Mouse (Mus musculus) left cerebral cortex, postnatal 14 days (tissue): ENCODE measurements at regions not wholly inside any gene's neighbourhood (a gene's known extent, or its start where the extent isn't known, plus 50 kb on each side); places are given as distances from the start of the nearest gene placed in this dataset.

Experiments used
- DNase-seq, 2 experiments: peaks; one replicate each; pipeline ENCODE4 v3.0.0; 2021 to 2022; ENCODE audit warnings: low spot score in 2 of 2, mixed read lengths in 1 of 2
- intact Hi-C: fragments of 180-260 bp; cut with DNase I; formaldehyde crosslinking; loops from one replicate; pipeline ENCODE4 v1.15.1; 2025

DNA sequence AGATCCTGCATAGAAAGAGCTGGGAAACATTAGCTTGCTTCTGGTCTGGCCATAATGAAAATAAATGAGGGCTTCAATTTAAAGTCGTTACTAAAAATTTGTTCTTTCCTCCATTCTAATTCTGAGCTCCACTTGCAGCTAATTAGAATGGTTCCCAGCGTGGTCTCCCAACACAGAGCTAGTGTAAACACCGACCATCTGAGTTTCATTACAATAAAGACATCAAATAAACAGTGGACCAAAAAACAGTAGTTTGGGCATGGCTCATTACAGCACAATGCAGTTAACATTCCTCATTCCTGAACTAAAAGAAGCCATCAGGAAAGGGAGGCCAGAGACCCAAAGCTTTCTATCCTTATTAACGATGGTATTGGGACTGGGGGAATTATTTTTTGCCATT, 369.6 kb upstream of the Sox9 start:
- DNase-seq, result no peak
- intact Hi-C loops, result no loop called here

GRCm38 (mm10) chr11:112442639-112443038, 339.4 kb upstream of the Sox9 start:
- DNase-seq, result no peak
- intact Hi-C loops, result no loop called here

DNA sequence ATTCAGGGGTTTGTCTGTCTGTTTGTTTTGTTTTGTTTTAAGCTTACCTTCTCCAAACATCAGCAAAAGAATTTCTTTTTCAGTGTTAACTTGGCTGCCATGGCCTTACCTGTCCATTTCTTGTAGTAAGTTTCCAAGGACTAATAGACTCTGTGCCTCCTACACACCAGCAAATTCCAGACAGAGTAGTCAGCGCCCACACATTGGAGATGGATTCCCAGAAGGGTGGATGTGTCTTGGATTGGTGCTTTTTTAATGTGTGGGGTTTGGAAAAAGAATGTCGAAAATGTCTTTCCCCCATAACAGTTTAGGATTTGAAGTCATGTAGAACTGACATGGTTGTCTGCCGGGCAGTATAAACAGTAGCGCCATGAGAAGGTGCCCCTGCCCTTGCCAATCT, 338.1 kb upstream of the Sox9 start:
- DNase-seq, result no peak
- intact Hi-C loops, result no loop called here

- no peak for DNase-seq
- intact Hi-C loops, result no loop called here
Measured at GRCm38 (mm10) chr11:112449632-112450031, 332.4 kb upstream of the Sox9 start.

GRCm38 (mm10) chr11:112450227-112450626, 331.8 kb upstream of the Sox9 start:
- no peak for DNase-seq
- intact Hi-C loops, result no loop called here

DNA sequence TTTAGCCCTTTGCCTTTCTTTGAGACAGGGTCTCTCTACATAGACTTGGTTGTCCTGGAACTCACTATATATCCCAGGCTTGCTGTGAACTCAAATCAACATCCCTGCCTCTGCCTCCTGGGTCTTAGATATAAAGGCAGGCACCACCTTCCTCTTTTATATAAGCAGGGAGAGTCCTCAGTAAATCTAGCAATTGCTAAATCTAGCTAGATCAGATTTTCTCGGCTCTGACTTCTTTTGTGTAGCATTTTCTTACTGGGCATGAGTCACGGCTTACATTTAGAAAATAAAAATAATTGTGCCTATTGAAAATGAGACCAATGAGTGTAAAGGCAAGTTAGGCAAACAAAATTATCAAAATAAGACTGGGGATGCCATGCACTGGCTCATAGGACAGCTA, 323.9 kb upstream of the Sox9 start:
- intact Hi-C loops, result no loop called here
- DNase-seq, result no peak

- intact Hi-C loops, result loop anchor here (10.0 kb wide), 1 partner anchor 168 kb away; no protein-coding TSS in a partner anchor
- peak in 1 of 2 experiments; percentile 16 for DNase-seq
Measured at GRCm38 (mm10) chr11:112463121-112463520, 318.9 kb upstream of the Sox9 start.

DNA sequence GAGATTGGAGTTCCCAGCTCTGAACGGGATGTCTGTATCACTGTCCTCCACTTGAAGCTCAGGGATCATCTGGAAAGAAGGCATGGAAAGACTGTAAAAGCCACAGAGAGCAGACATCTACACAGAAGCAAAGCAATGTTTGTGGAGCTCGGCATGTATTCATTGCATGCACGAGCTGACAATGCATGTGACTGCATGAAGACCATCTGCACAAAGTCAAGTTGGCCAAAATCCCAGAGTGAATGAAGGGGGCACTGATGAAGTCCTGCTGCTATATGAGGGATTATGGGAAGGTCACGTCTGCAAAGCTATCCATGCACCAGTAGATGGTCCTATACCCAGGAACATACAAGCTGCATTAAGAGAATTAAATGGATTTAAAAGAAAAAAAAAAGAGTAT, 317.6 kb upstream of the Sox9 start:
- no peak for DNase-seq
- intact Hi-C loops, result loop anchor here (10.0 kb wide), 1 partner anchor 170 kb away; no protein-coding TSS in a partner anchor

DNA sequence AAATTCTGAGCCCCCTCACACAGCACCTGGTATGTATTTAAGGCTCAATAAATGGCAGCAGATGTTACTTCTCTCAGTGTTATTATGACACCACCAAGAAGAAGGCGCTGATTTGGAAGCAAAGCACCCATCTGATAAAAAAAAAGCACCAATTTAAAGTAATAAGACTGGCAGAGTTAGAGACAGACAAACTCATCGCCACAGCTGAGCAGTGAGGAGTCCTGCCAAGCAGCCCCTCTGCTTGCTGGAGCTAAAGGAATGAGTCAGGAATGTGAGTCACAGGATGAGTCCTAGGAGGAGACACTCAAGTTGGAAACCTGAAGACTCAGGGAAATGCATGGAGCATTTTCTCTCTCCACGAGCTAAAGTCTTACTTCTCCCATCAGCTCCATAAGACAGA, 311.7 kb upstream of the Sox9 start:
- DNase-seq, result peak; percentile 64 to 86
- intact Hi-C loops, result loop anchor here (10.0 kb wide), 1 partner anchor 134 kb away; no protein-coding TSS in a partner anchor

DNA sequence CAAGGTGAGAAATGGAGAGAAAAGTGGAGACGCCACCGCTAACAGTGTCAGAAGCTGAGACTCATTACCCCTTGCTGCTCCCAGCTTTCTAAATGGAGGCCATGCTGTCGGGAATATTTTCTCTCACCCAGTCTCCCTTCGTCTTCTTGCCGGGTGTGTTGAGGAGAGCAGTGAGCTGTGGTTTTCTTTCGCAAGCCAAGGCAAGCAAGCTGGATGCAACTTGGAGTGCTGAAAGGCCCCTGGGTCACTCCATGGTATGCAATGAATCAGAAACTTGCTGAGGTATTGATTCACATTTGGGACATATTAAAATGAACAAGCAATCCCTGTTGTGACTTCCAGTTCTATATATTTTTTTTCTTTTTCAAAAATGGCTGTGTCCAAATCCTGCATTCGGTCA, 308.8 kb upstream of the Sox9 start:
- no peak for DNase-seq
- intact Hi-C loops, result loop anchor here (10.0 kb wide), 1 partner anchor 132 kb away; no protein-coding TSS in a partner anchor

GRCm38 (mm10) chr11:112473681-112474080, 308.3 kb upstream of the Sox9 start:
- intact Hi-C loops, result loop anchor here (10.0 kb wide), 1 partner anchor 131 kb away; no protein-coding TSS in a partner anchor

DNA sequence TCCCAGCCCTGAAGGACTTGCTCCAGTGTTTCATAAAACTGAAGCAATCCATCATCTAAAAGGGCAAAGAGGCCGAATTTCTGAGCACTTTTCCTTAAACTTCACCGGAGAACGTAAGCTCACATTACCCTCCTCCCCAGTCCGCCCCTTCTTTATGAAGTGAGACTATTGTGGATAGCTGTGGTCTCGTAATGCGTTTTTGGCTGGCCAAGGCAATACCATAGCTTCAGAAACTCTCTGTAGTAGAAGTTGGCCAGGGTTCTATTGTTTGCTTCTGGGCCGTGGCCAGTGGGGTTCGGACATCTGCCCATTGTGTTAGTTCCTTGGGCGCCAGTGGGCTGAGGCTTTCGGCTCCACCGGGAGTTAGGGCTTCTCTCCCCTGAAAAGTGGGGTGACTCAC, 301.7 kb upstream of the Sox9 start:
- intact Hi-C loops, result no loop called here
- no peak for DNase-seq

More at GRCm38 (mm10) chr11:112473681-112474080, 308.3 kb upstream of the Sox9 start:
- no peak for DNase-seq

- DNase-seq, result peak in 1 of 2 experiments; percentile 14
- intact Hi-C loops, result no loop called here
Measured at GRCm38 (mm10) chr11:112501781-112502180, 280.2 kb upstream of the Sox9 start.

DNA sequence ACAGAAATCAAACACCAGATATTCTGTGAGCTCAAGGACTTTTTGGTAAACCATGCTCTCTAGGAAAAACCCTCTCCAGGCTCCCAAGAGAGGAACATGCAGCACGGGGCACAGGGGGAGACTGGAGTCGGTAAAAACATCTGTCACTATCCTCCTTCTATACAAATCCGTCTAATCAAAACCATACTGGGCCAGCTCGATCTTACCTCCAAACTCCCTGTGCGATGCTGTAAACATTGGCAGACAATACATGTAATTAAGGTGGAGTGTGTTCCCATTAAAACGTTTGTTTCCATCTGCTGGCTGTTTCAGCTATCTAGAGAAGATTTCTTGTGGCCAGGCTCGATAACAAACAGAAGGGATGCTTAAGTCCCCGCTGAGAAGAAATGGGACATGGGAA, 262.9 kb upstream of the Sox9 start:
- no peak for DNase-seq
- intact Hi-C loops, result no loop called here

DNA sequence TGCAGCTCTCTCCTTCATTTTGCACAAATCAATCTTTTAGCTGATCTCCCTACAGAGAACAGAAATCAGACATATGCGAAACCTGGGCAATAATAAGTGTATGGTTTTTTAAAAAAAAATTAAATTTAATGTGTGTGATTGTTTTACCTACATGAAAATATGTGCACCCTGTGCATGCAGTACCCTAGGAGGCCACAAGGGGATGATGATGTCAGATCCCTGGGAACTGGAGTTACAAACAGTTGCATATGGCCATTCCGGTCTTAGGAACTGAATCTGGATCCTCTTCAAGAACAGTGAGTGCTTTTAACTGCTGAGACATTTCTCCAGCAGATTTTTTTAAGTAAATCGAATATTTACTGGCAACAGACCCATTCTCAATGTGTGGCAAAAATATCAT, 257.0 kb upstream of the Sox9 start:
- intact Hi-C loops, result no loop called here

GRCm38 (mm10) chr11:112542573-112542972, 239.5 kb upstream of the Sox9 start:
- intact Hi-C loops, result no loop called here
- peak in 1 of 2 experiments; percentile 5 for DNase-seq

More for the DNA sequence above, 257.0 kb upstream of the Sox9 start:
- no peak for DNase-seq

DNA sequence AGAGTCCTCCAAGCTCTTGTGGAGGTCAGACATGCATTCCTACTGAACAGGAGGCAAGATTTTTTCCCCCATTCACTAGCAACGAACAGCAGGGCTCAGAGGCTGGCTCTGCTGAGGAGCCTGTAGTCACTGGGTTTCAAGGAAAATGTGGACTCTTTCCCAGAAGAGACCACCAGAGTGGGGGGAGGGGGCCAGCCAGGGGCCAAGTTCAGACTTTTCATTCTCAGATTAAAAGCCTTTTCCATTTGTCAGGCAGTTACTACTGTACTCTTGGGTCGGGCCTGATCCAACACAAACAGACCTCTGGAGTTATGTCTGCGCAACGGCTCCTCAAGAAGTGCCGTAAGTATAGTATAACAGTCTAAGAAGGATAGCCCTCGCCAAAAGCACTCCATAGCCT, 238.6 kb upstream of the Sox9 start:
- intact Hi-C loops, result no loop called here
- no peak for DNase-seq

- intact Hi-C loops, result no loop called here
- DNase-seq, result no peak
Measured at GRCm38 (mm10) chr11:112545231-112546010, 236.6 kb upstream of the Sox9 start.

- intact Hi-C loops, result no loop called here
Measured at GRCm38 (mm10) chr11:112546162-112546561, 235.9 kb upstream of the Sox9 start.

DNA sequence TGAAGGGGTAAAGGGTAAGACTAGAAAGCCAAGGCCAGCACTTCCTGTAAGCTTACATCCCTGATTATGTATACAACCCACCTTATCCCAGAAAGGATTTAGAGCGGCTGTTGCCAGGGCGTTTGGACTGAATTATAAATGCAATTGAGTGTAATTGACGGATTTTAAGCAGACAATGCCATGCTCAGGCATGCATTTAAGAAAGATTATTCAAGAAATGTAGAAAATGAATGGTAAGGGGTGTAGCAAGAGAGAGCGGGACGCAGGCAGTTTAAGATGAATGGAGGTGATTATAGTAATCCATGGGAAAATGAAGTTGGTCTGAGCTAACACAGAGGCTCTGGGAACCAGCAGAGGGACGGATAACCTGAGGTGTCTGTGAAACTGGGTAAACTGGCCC, 229.2 kb upstream of the Sox9 start:
- DNase-seq, result no peak
- intact Hi-C loops, result no loop called here

More at GRCm38 (mm10) chr11:112546162-112546561, 235.9 kb upstream of the Sox9 start:
- no peak for DNase-seq

GRCm38 (mm10) chr11:112563027-112563426, 219.0 kb upstream of the Sox9 start:
- intact Hi-C loops, result no loop called here

More at GRCm38 (mm10) chr11:112563027-112563426, 219.0 kb upstream of the Sox9 start:
- no peak for DNase-seq
